Mouse (Mus musculus): ENCODE data around the gene Nucks1. TPM values are rescaled to one million over a fixed set of nuclear protein-coding genes. Genes with fewer than 3 reads are reported as not detected.

The Nucks1 gene
- total RNA-seq, 2 experiments from 2014 or later, result 148 to 152 TPM

GRCm38 (mm10) chr1:131983806-131984205 is 73.5 kb downstream of the Nucks1 start:
- intact Hi-C loops (cut with DNase I), result loop anchor here (1.0 to 2.0 kb wide), 2 partner anchors 63 to 132 kb away; no protein-coding TSS in a partner anchor
- no peak for DNase-seq (ENCODE audit: low spot score in 2 of 2)

Other genes with a start within 250 kb of the Nucks1 start
- gene Rab7b, start 221.8 kb upstream of the Nucks1 start, total RNA-seq (2021), result 1 to 10 TPM; 3.1 to 4.0 TPM
- gene Slc26a9, start 166.5 kb upstream of the Nucks1 start, total RNA-seq (2021), result under 1 TPM in 1 of 2 experiments, not detected in 1; 0.14 TPM
- gene Pm20d1, start 113.2 kb upstream of the Nucks1 start, total RNA-seq (2021), result 1 to 10 TPM; 1.9 to 2.1 TPM
- 10 to 100 TPM; 46.4 to 51.0 TPM for gene Slc41a1, start 83.0 kb upstream of the Nucks1 start, total RNA-seq (2021)
- gene Rab29, start 43.3 kb upstream of the Nucks1 start, total RNA-seq (2021), result 1 to 10 TPM; 5.1 to 7.6 TPM
- gene Slc45a3, start 52.4 kb downstream of the Nucks1 start, total RNA-seq (2021), result 1 to 10 TPM; 1.1 to 1.9 TPM
- gene Elk4, start 97.1 kb downstream of the Nucks1 start, total RNA-seq (2021), result 10 to 100 TPM; 52.6 TPM
- 10 to 100 TPM; 73.5 to 87.6 TPM for gene Mfsd4a, start 157.5 kb downstream of the Nucks1 start, total RNA-seq (2021)
- gene Cdk18, start 229.2 kb downstream of the Nucks1 start, total RNA-seq (2021), result 10 to 100 TPM; 26.9 to 28.7 TPM

Measured in left cerebral cortex, postnatal 25 days (tissue).